Mouse (Mus musculus): ENCODE measurements around the gene Pdzk1ip1. TPM values are rescaled to one million over a fixed set of nuclear protein-coding genes. Genes with fewer than 3 reads are reported as not detected.

Gene Pdzk1ip1
- total and polyA plus RNA-seq, 3 experiments, result 0.55 TPM; not detected in 2

GRCm38 (mm10) chr4:115086257-115086656 lies 2.3 kb upstream of the Pdzk1ip1 start:
- dilution Hi-C loops (cut with MboI; ENCODE audit: extremely low pct_ligation_motif_present, extremely low pct_unique_long_range_greater_than_20kb, low sequenced_read_pairs), result no loop called here
- H3K4me3 ChIP-seq (replicated peaks in 1 of 3; ENCODE audit: low read depth in 2 of 3, low read length in 2 of 3, poor library complexity in 1 of 3), result no peak overlapping the region
- no peaks in the 10 kb centered on the region for H3K36me3 ChIP-seq (replicated peaks in 1 of 2; ENCODE audit: control insufficient read depth in 1 of 2, insufficient read depth in 1 of 2, low read length in 1 of 2)
- no peak overlapping the region for H3K4me2 ChIP-seq (ENCODE audit: insufficient read depth, low read depth, poor library complexity, severe bottlenecking)
- H3K27ac ChIP-seq (ENCODE audit: insufficient read depth, low read depth), result no peak overlapping the region
- H3K79me2 ChIP-seq (replicated peaks; ENCODE audit: control insufficient read depth, extremely low read depth, insufficient read depth, poor library complexity, severe bottlenecking), result no peaks in the 10 kb centered on the region
- no peak overlapping the region for H3K9ac ChIP-seq (ENCODE audit: insufficient read depth, low read depth)
- TF ChIP-seq IRF4 (IDR thresholded peaks at IDR 0.05; ENCODE audit: low read depth, low read length) (no peak), ZMIZ1 (IDR thresholded peaks at IDR 0.05; ENCODE audit: low read depth, low read length) (no peak), USF1 (IDR thresholded peaks at IDR 0.05; ENCODE audit: low read depth, low read length) (no peak), NRF1 (IDR thresholded peaks at IDR 0.05; ENCODE audit: low read depth, low read length) (no peak)
- peaks cover 88% of the 10 kb centered on the region for H3K27me3 ChIP-seq (replicated peaks)
- DNase-seq (ENCODE audit: extremely low read depth), result no peak
- in situ Hi-C loops (cut with MboI; ENCODE audit: low pct_ligation_motif_present, low pct_unique_long_range_greater_than_20kb, low sequenced_read_pairs), result loop anchor here (25.0 kb wide), 1 partner anchor 424 kb away; no protein-coding TSS in a partner anchor
- peaks cover 0 to 3% of the 10 kb centered on the region in 2 experiments; a peak in 1 of 4 replicates for H3K4me1 ChIP-seq (ENCODE audit: control insufficient read depth in 1 of 2, insufficient read depth in 2 of 2)
- H3K9me3 ChIP-seq (replicated peaks; ENCODE audit: low read length), result no peaks in the 10 kb centered on the region

GRCm38 (mm10) chr4:115086763-115087415 lies 1.6 kb upstream of the Pdzk1ip1 start:
- Histone ChIP-seq H3K9me3 (replicated peaks; ENCODE audit: low read length) (no peaks in the 10 kb centered on the region), H3K79me2 (replicated peaks; ENCODE audit: control insufficient read depth, extremely low read depth, insufficient read depth, poor library complexity, severe bottlenecking) (no peaks in the 10 kb centered on the region), H3K27ac (ENCODE audit: insufficient read depth, low read depth) (no peak overlapping the region), H3K4me1 (ENCODE audit: control insufficient read depth in 1 of 2, insufficient read depth in 2 of 2) (peaks cover 0 to 3% of the 10 kb centered on the region in 2 experiments; a peak in 1 of 4 replicates), H3K4me3 (replicated peaks in 1 of 3; ENCODE audit: low read depth in 2 of 3, low read length in 2 of 3, poor library complexity in 1 of 3) (no peak overlapping the region), H3K4me2 (ENCODE audit: insufficient read depth, low read depth, poor library complexity, severe bottlenecking) (no peak overlapping the region), H3K9ac (ENCODE audit: insufficient read depth, low read depth) (no peak overlapping the region), H3K27me3 (replicated peaks) (peaks cover 89% of the 10 kb centered on the region), H3K36me3 (replicated peaks in 1 of 2; ENCODE audit: control insufficient read depth in 1 of 2, insufficient read depth in 1 of 2, low read length in 1 of 2) (no peaks in the 10 kb centered on the region)
- dilution Hi-C loops (cut with MboI; ENCODE audit: extremely low pct_ligation_motif_present, extremely low pct_unique_long_range_greater_than_20kb, low sequenced_read_pairs) (no loop called here), in situ Hi-C loops (cut with MboI; ENCODE audit: low pct_ligation_motif_present, low pct_unique_long_range_greater_than_20kb, low sequenced_read_pairs) (loop anchor here (25.0 kb wide), 1 partner anchor 425 kb away; no protein-coding TSS in a partner anchor)
- no peak for DNase-seq (ENCODE audit: extremely low read depth)
- TF ChIP-seq POLR2A (IDR thresholded peaks at IDR 0.05; ENCODE audit: low read depth, low read length) (no peak), ETS1 (conservative IDR thresholded peaks at IDR 0.05; ENCODE audit: low read depth, low read length) (no peak), HCFC1 (IDR thresholded peaks at IDR 0.05; ENCODE audit: low read depth, low read length) (no peak), MYC (IDR thresholded peaks at IDR 0.05; ENCODE audit: low read depth, low read length) (no peak), RAD21 (IDR thresholded peaks at IDR 0.05; ENCODE audit: low read depth, low read length) (no peak), JUN (IDR thresholded peaks at IDR 0.05; ENCODE audit: insufficient read depth, low read depth, low read length) (no peak), PAX5 (IDR thresholded peaks at IDR 0.05; ENCODE audit: low read length) (no peak)

- H3K79me2 ChIP-seq (replicated peaks; ENCODE audit: control insufficient read depth, extremely low read depth, insufficient read depth, poor library complexity, severe bottlenecking), result no peaks in the 10 kb centered on the region
- no peaks in the 10 kb centered on the region for H3K9me3 ChIP-seq (replicated peaks; ENCODE audit: low read length)
- no peak overlapping the region for H3K4me2 ChIP-seq (ENCODE audit: insufficient read depth, low read depth, poor library complexity, severe bottlenecking)
- peaks cover 92% of the 10 kb centered on the region for H3K27me3 ChIP-seq (replicated peaks)
- peaks cover 0 to 3% of the 10 kb centered on the region in 2 experiments; a peak in 1 of 4 replicates for H3K4me1 ChIP-seq (ENCODE audit: control insufficient read depth in 1 of 2, insufficient read depth in 2 of 2)
- H3K27ac ChIP-seq (ENCODE audit: insufficient read depth, low read depth), result no peak overlapping the region
- TF ChIP-seq MYC (IDR thresholded peaks at IDR 0.05; ENCODE audit: low read depth, low read length), result no peak
- no peak for TF ChIP-seq MAX (IDR thresholded peaks at IDR 0.05; ENCODE audit: low read length)
- no peak for TF ChIP-seq ZMIZ1 (IDR thresholded peaks at IDR 0.05; ENCODE audit: low read depth, low read length)
- no peak for TF ChIP-seq IRF4 (IDR thresholded peaks at IDR 0.05; ENCODE audit: low read depth, low read length)
- TF ChIP-seq USF2 (conservative IDR thresholded peaks at IDR 0.05; ENCODE audit: low read depth, low read length), result no peak
- TF ChIP-seq JUND (conservative IDR thresholded peaks at IDR 0.05; ENCODE audit: low read depth, low read length), result no peak
- TF ChIP-seq ETS1 (conservative IDR thresholded peaks at IDR 0.05; ENCODE audit: low read depth, low read length), result no peak
- TF ChIP-seq E2F4 (IDR thresholded peaks at IDR 0.05; ENCODE audit: insufficient replicate concordance, low read depth, low read length), result no peak
- no peak for TF ChIP-seq NRF1 (IDR thresholded peaks at IDR 0.05; ENCODE audit: low read depth, low read length)
- TF ChIP-seq HCFC1 (IDR thresholded peaks at IDR 0.05; ENCODE audit: low read depth, low read length), result no peak
- no peak for TF ChIP-seq PAX5 (IDR thresholded peaks at IDR 0.05; ENCODE audit: low read length)
- no peak for TF ChIP-seq MXI1 (IDR thresholded peaks at IDR 0.05; ENCODE audit: low read depth, low read length)
- no peak for TF ChIP-seq POLR2AphosphoS2 (IDR thresholded peaks at IDR 0.05; ENCODE audit: low read depth, low read length)
- TF ChIP-seq GABPA (IDR thresholded peaks at IDR 0.05; ENCODE audit: insufficient replicate concordance, low read depth, low read length), result no peak
- no peak for TF ChIP-seq SMC3 (IDR thresholded peaks at IDR 0.05; ENCODE audit: low read depth, low read length)
- DNase-seq (ENCODE audit: extremely low read depth), result no peak
- H3K36me3 ChIP-seq (replicated peaks in 1 of 2; ENCODE audit: control insufficient read depth in 1 of 2, insufficient read depth in 1 of 2, low read length in 1 of 2), result no peaks in the 10 kb centered on the region
- in situ Hi-C loops (cut with MboI; ENCODE audit: low pct_ligation_motif_present, low pct_unique_long_range_greater_than_20kb, low sequenced_read_pairs), result loop anchor here (25.0 kb wide), 1 partner anchor 428 kb away; no protein-coding TSS in a partner anchor
- H3K4me3 ChIP-seq (replicated peaks in 1 of 3; ENCODE audit: low read depth in 2 of 3, low read length in 2 of 3, poor library complexity in 1 of 3), result no peak overlapping the region
- dilution Hi-C loops (cut with MboI; ENCODE audit: extremely low pct_ligation_motif_present, extremely low pct_unique_long_range_greater_than_20kb, low sequenced_read_pairs), result no loop called here
- H3K9ac ChIP-seq (ENCODE audit: insufficient read depth, low read depth), result no peak overlapping the region
These were observed 2.1 kb downstream of the Pdzk1ip1 start for GRCm38 (mm10) chr4:115090592-115090991.
